Comparison of ENCODE assay signal across 16 mouse cellular contexts in the genomic region with DNA sequence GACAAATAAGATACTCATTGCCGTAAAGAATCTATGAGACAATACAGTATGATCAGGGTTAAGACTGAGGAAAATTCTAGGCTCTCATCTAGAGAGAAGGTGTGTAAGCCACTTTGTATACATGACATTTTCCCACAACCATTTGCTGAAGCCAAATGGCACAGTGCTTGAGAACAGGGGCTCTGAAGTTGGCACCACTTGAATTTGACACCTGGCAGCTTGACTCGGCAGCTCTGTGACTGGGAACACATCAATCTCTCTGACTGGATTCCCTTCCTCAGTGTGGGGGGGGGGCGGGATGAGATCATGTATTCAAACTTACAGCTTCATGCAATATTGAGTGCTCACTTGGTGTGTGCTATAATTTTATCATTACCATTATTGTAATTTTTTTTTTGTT.
"Had no signal": no experiment of that assay in that cellular context is flagged by ENCODE, and none has a peak within 500 bp of the region (broad histone marks: within the 10 kb centered on the region; RNA-seq: fewer than 3 reads in every experiment).

No protein-coding gene starts in this region.

- H3K4me3 ChIP-seq: lung, embryonic 15.5 days; megakaryocyte, embryonic 14.5 days; midbrain, embryonic 13.5 days; midbrain, embryonic 15.5 days; neural tube, embryonic 12.5 days; stomach, embryonic 15.5 days had no signal

- H3K9me3 ChIP-seq: lung, embryonic 15.5 days; midbrain, embryonic 13.5 days; midbrain, embryonic 15.5 days; neural tube, embryonic 12.5 days; stomach, embryonic 15.5 days had no signal

- H3K9ac ChIP-seq: lung, embryonic 15.5 days; midbrain, embryonic 13.5 days; midbrain, embryonic 15.5 days; neural tube, embryonic 12.5 days; stomach, embryonic 15.5 days had no signal

- H3K27ac ChIP-seq: lung, embryonic 15.5 days; macrophage; midbrain, embryonic 13.5 days; midbrain, embryonic 15.5 days; neural tube, embryonic 12.5 days; stomach, embryonic 15.5 days; stomach, postnatal 0 days had no signal

- H3K4me1 ChIP-seq: megakaryocyte, embryonic 14.5 days; neural tube, embryonic 12.5 days; stomach, embryonic 15.5 days had no signal

- DNase-seq: lung, adult 2 months; lung, postnatal 14 days; lung, postnatal 36 days; right cerebral cortex, postnatal 14 days; thymus, adult 2 months; thymus, postnatal 25 days had no signal

- H3K4me2 ChIP-seq: lung, embryonic 15.5 days; midbrain, embryonic 11.5 days; midbrain, embryonic 13.5 days; midbrain, embryonic 15.5 days; neural tube, embryonic 12.5 days; stomach, embryonic 15.5 days had no signal

- H3K27me3 ChIP-seq: lung, embryonic 15.5 days; megakaryocyte, embryonic 14.5 days; midbrain, embryonic 13.5 days; midbrain, embryonic 15.5 days; neural tube, embryonic 12.5 days; stomach, embryonic 15.5 days had no signal

- H3K36me3 ChIP-seq: lung, embryonic 15.5 days; midbrain, embryonic 13.5 days; midbrain, embryonic 15.5 days; neural tube, embryonic 12.5 days; stomach, embryonic 15.5 days had no signal

- ATAC-seq: lung, postnatal 0 days; midbrain, embryonic 13.5 days; midbrain, embryonic 15.5 days had no signal
